Mouse (Mus musculus) CH12.LX (cell line): ENCODE data around the gene Ccdc92. TPM values are rescaled to one million over a fixed set of nuclear protein-coding genes. Genes with fewer than 3 reads are reported as not detected.

Experiments used
- DNase-seq: peaks from one replicate; pipeline ENCODE4 v3.0.0-alpha.2; 2013; ENCODE audit errors: extremely low read depth
- H3K27ac ChIP-seq: 2 replicates; pipeline ENCODE4 v1.5.1; 2012; ENCODE audit warnings: low read depth, mild to moderate bottlenecking, control low read depth, moderate library complexity; ENCODE audit not compliant: insufficient read depth
- H3K27me3 ChIP-seq: replicated peaks from 2 replicates; pipeline ENCODE3; 2012; ENCODE audit warnings: inconsistent platforms
- H3K36me3 ChIP-seq, 2 experiments: replicated peaks in 1 of 2; 2 replicates each; pipeline versions ENCODE3 to v1.6.1; 2012; ENCODE audit warnings: inconsistent platforms in 1 of 2, low read length in 1 of 2, mild to moderate bottlenecking in 1 of 2, mixed read lengths in 1 of 2, moderate library complexity in 1 of 2; ENCODE audit not compliant: control insufficient read depth in 1 of 2, insufficient read depth in 1 of 2
- H3K4me1 ChIP-seq, 2 experiments: 2 replicates each; pipeline ENCODE4 v1.6.1; 2012; ENCODE audit warnings: inconsistent platforms in 1 of 2, moderate library complexity in 1 of 2; ENCODE audit not compliant: insufficient read depth in 2 of 2, control insufficient read depth in 1 of 2
- H3K4me2 ChIP-seq: 2 replicates; pipeline ENCODE4 v1.6.1; 2012; ENCODE audit warnings: low read depth, mild to moderate bottlenecking, control low read depth; ENCODE audit not compliant: poor library complexity, insufficient read depth, severe bottlenecking
- H3K4me3 ChIP-seq, 3 experiments: fragments of 150-350 bp in 1 of 3; sonication (generic) in 1 of 3; replicated peaks in 1 of 3; 2 replicates each; pipeline versions ENCODE3 to v1.5.1; 2011 to 2012; ENCODE audit warnings: low read depth in 2 of 3, low read length in 2 of 3, mild to moderate bottlenecking in 2 of 3, moderate library complexity in 2 of 3, control low read depth in 1 of 3, improper control_type of control experiment in 1 of 3, inconsistent platforms in 1 of 3, mixed read lengths in 1 of 3; ENCODE audit not compliant: poor library complexity in 1 of 3
- H3K79me2 ChIP-seq: replicated peaks from 2 replicates; pipeline ENCODE4 v1.6.1; 2012; ENCODE audit warnings: mild to moderate bottlenecking, moderate library complexity; ENCODE audit not compliant: control insufficient read depth, poor library complexity, insufficient read depth, severe bottlenecking; ENCODE audit errors: extremely low read depth
- H3K9ac ChIP-seq: 2 replicates; pipeline ENCODE4 v1.6.1; 2012; ENCODE audit warnings: low read depth, mild to moderate bottlenecking, control low read depth, moderate library complexity; ENCODE audit not compliant: insufficient read depth
- H3K9me3 ChIP-seq: replicated peaks from 2 replicates; pipeline ENCODE3; 2012; ENCODE audit warnings: low read length, inconsistent platforms, mixed read lengths
- CTCF ChIP-seq, 2 experiments: IDR thresholded peaks in 1 of 2; conservative IDR thresholded peaks in 1 of 2; 2 replicates each; pipeline ENCODE4 v1.5.1; 2011 to 2012; ENCODE audit warnings: low read depth in 2 of 2, low read length in 2 of 2, improper control_type of control experiment in 1 of 2, inconsistent platforms in 1 of 2, mild to moderate bottlenecking in 1 of 2, moderate library complexity in 1 of 2
- ZMIZ1 ChIP-seq: IDR thresholded peaks from 2 replicates; pipeline ENCODE4 v1.6.1; 2012; ENCODE audit warnings: low read depth, mild to moderate bottlenecking, inconsistent platforms, low read length, improper control_type of control experiment
- dilution Hi-C: fragments of 300-500 bp; cut with MboI; formaldehyde crosslinking; loops from 2 replicates; pipeline ENCODE4 v1.14.3; 2020; ENCODE audit warnings: low sequenced_read_pairs; ENCODE audit not compliant: extremely low pct_unique_long_range_greater_than_20kb, extremely low pct_ligation_motif_present
- in situ Hi-C: fragments of 300-500 bp; cut with MboI; formaldehyde crosslinking; loops from 3 replicates; pipeline ENCODE4 v1.14.3; 2019; ENCODE audit warnings: low sequenced_read_pairs, low pct_ligation_motif_present, low pct_unique_long_range_greater_than_20kb, mixed read lengths
- polyA plus RNA-seq: library from polyadenylated mRNA; unstranded; fragments of >175 nt; gene quantifications from 2 replicates; pipeline ENCODE4 v1.2.1, GENCODE M21; 2012; ENCODE audit warnings: low read depth; ENCODE audit not compliant: insufficient read length
- total RNA-seq, 2 experiments: library from RNA; depleted of rRNA; stranded (reverse); fragments of 300-350 nt in 1 of 2; fragments of >200 nt in 1 of 2; gene quantifications; 2 replicates each; pipeline ENCODE4 v1.2.3; 2012 to 2014

Gene Ccdc92
- total and polyA plus RNA-seq, 3 experiments, result 0.75 to 1.4 (median 0.76) TPM

GRCm38 (mm10) chr5:124785650-124786049 lies 76.6 kb downstream of the Ccdc92 start:
- Histone ChIP-seq H3K9ac (no peak overlapping the region), H3K4me1 (no peaks in the 10 kb centered on the region), H3K79me2 (no peaks in the 10 kb centered on the region), H3K27me3 (peaks cover 7% of the 10 kb centered on the region), H3K4me2 (no peak overlapping the region), H3K27ac (no peak overlapping the region), H3K4me3 (no peak overlapping the region), H3K9me3 (peaks cover 26% of the 10 kb centered on the region), H3K36me3 (no peaks in the 10 kb centered on the region)
- no peak for DNase-seq
- dilution Hi-C loops (no loop called here), in situ Hi-C loops (no loop called here)
- peak; percentile 19 to 25; a peak in 2 of 4 replicates for TF ChIP-seq CTCF (conservative IDR thresholded peaks at IDR 0.05 in 1 of 2, IDR thresholded peaks at IDR 0.05 in 1 of 2; ENCODE audit: low read depth in 2 of 2, low read length in 2 of 2)
- TF ChIP-seq ZMIZ1, result no peak

Other genes with a start within 250 kb of the Ccdc92 start
- 10.9 and 11.8 TPM in 2 replicates for gene Atp6v0a2, start 233.8 kb downstream of the Ccdc92 start, total RNA-seq (2012; rRNA removed)
- gene Atp6v0a2, start 233.8 kb downstream of the Ccdc92 start, total RNA-seq (2014; rRNA removed), result 7.4 and 7.7 TPM in 2 replicates
- 13.2 and 16.5 TPM in 2 replicates for gene Atp6v0a2, start 233.8 kb downstream of the Ccdc92 start, polyA plus RNA-seq
- 0.04 and 0.08 TPM in 2 replicates for gene Dnah10, start 137.3 kb downstream of the Ccdc92 start, total RNA-seq (2012; rRNA removed)
- gene Dnah10, start 137.3 kb downstream of the Ccdc92 start, total RNA-seq (2014; rRNA removed), result 0.03 and 0.28 TPM in 2 replicates
- gene Dnah10, start 137.3 kb downstream of the Ccdc92 start, polyA plus RNA-seq, result 0.26 and 0.30 TPM in 2 replicates
- gene Zfp664, start 267 bp upstream of the Ccdc92 start, total RNA-seq (2012; rRNA removed), result 7.1 and 7.4 TPM in 2 replicates
- 13.4 and 14.3 TPM in 2 replicates for gene Zfp664, start 267 bp upstream of the Ccdc92 start, total RNA-seq (2014; rRNA removed)
- 12.3 and 12.7 TPM in 2 replicates for gene Zfp664, start 267 bp upstream of the Ccdc92 start, polyA plus RNA-seq
- 0.08 and 0.17 TPM in 2 replicates for gene Rflna, start 140.8 kb upstream of the Ccdc92 start, total RNA-seq (2012; rRNA removed)
- not detected in 2 replicates for gene Rflna, start 140.8 kb upstream of the Ccdc92 start, total RNA-seq (2014; rRNA removed)
- 0.46 TPM in 1 of 2 replicates, not detected in the other for gene Rflna, start 140.8 kb upstream of the Ccdc92 start, polyA plus RNA-seq